Mouse (Mus musculus) kidney, postnatal 0 days (tissue): ENCODE measurements around the gene Tmem218. TPM values are rescaled to one million over a fixed set of nuclear protein-coding genes. Genes with fewer than 3 reads are reported as not detected.

Source experiments
- ATAC-seq: fragments of 200-750 bp; cut with Nextera tagmentation; replicated peaks from 2 replicates; pipeline ENCODE4 v1.8.0; 2017; ENCODE audit warnings: low read depth, moderate number of reproducible peaks, moderate TSS enrichment, moderate library complexity; ENCODE audit not compliant: low FRiP score
- DNase-seq: peaks from one replicate; pipeline ENCODE4 v3.0.0-alpha.2; 2016; ENCODE audit warnings: low spot score
- H3K27ac ChIP-seq: fragments of 300-500 bp; sonication (generic); 2 replicates; pipeline ENCODE4 v1.5.1; 2014; ENCODE audit warnings: mild to moderate bottlenecking
- H3K27me3 ChIP-seq: fragments of 300-500 bp; sonication (generic); 2 replicates; pipeline ENCODE4 v1.6.1; 2014; ENCODE audit warnings: low read length, mixed read lengths; ENCODE audit not compliant: insufficient read depth
- H3K36me3 ChIP-seq: fragments of 300-500 bp; sonication (generic); 2 replicates; pipeline ENCODE4 v1.6.1; 2014; ENCODE audit warnings: low read length, mixed read lengths; ENCODE audit not compliant: insufficient read depth
- H3K4me1 ChIP-seq: fragments of 300-500 bp; sonication (generic); replicated peaks from 2 replicates; pipeline ENCODE4 v1.6.1; 2014; ENCODE audit warnings: antibody characterized with exemption, low read length, mixed read lengths; ENCODE audit not compliant: insufficient read depth
- H3K4me2 ChIP-seq: fragments of 300-500 bp; sonication (generic); 2 replicates; pipeline ENCODE4 v1.6.1; 2014; ENCODE audit warnings: mild to moderate bottlenecking, low read length, moderate library complexity, mixed read lengths
- H3K4me3 ChIP-seq: fragments of 300-500 bp; sonication (generic); replicated peaks from 2 replicates; pipeline ENCODE4 v1.5.1; 2014; ENCODE audit warnings: low read depth, low read length
- H3K9ac ChIP-seq: fragments of 300-500 bp; sonication (generic); 2 replicates; pipeline ENCODE4 v1.6.1; 2014; ENCODE audit warnings: low read depth, low read length
- H3K9me3 ChIP-seq: fragments of 300-500 bp; sonication (generic); replicated peaks from 2 replicates; pipeline ENCODE4 v1.6.1; 2016; ENCODE audit warnings: low read length, inconsistent platforms, mixed read lengths
- CTCF ChIP-seq: IDR thresholded peaks from 2 replicates; pipeline ENCODE4 v1.5.1; 2016; ENCODE audit warnings: antibody characterized with exemption, low read depth, mild to moderate bottlenecking, moderate library complexity
- WGBS: fragments of 180-500 bp; shearing (Covaris S2); extraction: QIAGEN DNeasy Blood & Tissue Kit; methylation state at CpG from one replicate; pipeline ENCODE4 v1.1.7; 2014; 5-methylcytosine and 5-hydroxymethylcytosine counted together
- polyA plus RNA-seq: library from polyadenylated mRNA; unstranded; fragments of >200 nt; fragmentation: Nextera tagmentation; extraction: Ambion mirVana; gene quantifications from 2 replicates; pipeline ENCODE4 v1.2.1, GENCODE M21; 2015

Tmem218 gene
- polyA plus RNA-seq, 1 experiment from 2014 or later = 15.5 TPM

GRCm38 (mm10) chr9:37178911-37179310 lies 29.1 kb upstream of the Tmem218 start:
- no peak overlapping the region for H3K4me2 ChIP-seq
- H3K9me3 ChIP-seq = no peaks in the 10 kb centered on the region
- no peaks in the 10 kb centered on the region for H3K36me3 ChIP-seq
- H3K27me3 ChIP-seq = no peaks in the 10 kb centered on the region
- 47% methylated on average over 4 of the region's 4 CpGs for WGBS
- DNase-seq (no peak), ATAC-seq (no peak)
- no peak for TF ChIP-seq CTCF
- no peaks in the 10 kb centered on the region for H3K4me1 ChIP-seq
- no peak overlapping the region for H3K4me3 ChIP-seq
- H3K27ac ChIP-seq = no peak overlapping the region
- no peak overlapping the region for H3K9ac ChIP-seq

GRCm38 (mm10) chr9:37179596-37179995 lies 28.4 kb upstream of the Tmem218 start:
- H3K36me3 ChIP-seq = no peaks in the 10 kb centered on the region
- no peak for TF ChIP-seq CTCF
- no peaks in the 10 kb centered on the region for H3K9me3 ChIP-seq
- DNase-seq (no peak), ATAC-seq (no peak)
- H3K4me3 ChIP-seq = no peak overlapping the region
- WGBS = 81% methylated on average over 4 of the region's 4 CpGs
- H3K4me1 ChIP-seq = no peaks in the 10 kb centered on the region
- no peak overlapping the region for H3K4me2 ChIP-seq
- no peak overlapping the region for H3K9ac ChIP-seq
- H3K27me3 ChIP-seq = no peaks in the 10 kb centered on the region
- H3K27ac ChIP-seq = no peak overlapping the region

GRCm38 (mm10) chr9:37181596-37181995 lies 26.4 kb upstream of the Tmem218 start:
- WGBS = 84% methylated on average over 5 of the region's 5 CpGs
- DNase-seq (no peak), ATAC-seq (no peak)
- H3K27ac ChIP-seq = no peak overlapping the region
- H3K27me3 ChIP-seq = no peaks in the 10 kb centered on the region
- no peak overlapping the region for H3K4me2 ChIP-seq
- H3K9ac ChIP-seq = no peak overlapping the region
- no peak overlapping the region for H3K4me3 ChIP-seq
- H3K9me3 ChIP-seq = no peaks in the 10 kb centered on the region
- TF ChIP-seq CTCF = no peak
- no peaks in the 10 kb centered on the region for H3K4me1 ChIP-seq
- no peaks in the 10 kb centered on the region for H3K36me3 ChIP-seq

DNA sequence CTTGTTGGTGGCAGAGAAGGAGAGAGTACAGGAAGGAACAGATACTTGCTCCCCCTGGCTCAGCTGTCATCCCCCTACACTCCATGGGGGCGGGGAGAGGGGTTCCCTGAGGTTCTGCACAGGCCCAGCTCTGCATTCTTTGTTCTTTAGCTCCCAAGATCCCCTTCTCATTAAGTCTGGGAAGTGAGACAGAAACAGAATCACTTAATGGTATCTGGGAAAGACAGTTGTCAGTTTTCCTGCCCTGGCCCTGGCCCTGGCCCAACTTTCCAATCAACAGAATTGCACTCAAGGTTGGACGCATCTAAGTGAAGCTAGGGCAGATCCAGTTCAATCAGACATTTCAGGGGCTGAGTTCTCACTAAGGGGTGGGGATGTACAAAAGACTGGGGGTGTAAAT lies 24.8 kb upstream of the Tmem218 start:
- DNase-seq (no peak), ATAC-seq (no peak)
- Histone ChIP-seq H3K4me3 (no peak overlapping the region), H3K27ac (no peak overlapping the region), H3K4me1 (no peaks in the 10 kb centered on the region), H3K4me2 (no peak overlapping the region), H3K36me3 (no peaks in the 10 kb centered on the region), H3K9me3 (no peaks in the 10 kb centered on the region), H3K27me3 (no peaks in the 10 kb centered on the region), H3K9ac (no peak overlapping the region)
- TF ChIP-seq CTCF = no peak
- 82% methylated on average over 2 of the region's 2 CpGs for WGBS

DNA sequence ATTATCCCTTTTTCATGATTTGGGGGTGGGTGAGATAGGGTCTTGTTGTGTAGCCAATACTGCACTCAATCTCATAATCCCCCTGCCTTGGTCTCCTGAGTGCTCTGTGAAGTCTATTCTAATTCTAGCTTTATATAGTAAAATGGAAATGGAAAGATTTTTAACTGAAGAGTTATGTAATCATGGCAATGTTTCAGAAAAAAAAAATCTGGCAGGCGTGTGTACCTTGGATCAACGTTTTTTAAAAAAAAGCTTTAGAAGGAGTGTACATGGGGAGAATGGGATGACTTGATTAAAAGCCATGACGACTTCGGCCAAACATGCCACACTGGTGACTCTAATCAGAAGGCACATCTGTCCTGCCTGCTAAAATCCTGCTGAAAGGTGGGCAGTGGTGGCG lies 20.6 kb upstream of the Tmem218 start:
- H3K4me3 ChIP-seq = no peak overlapping the region
- no peak overlapping the region for H3K9ac ChIP-seq
- H3K4me1 ChIP-seq = no peaks in the 10 kb centered on the region
- no peaks in the 10 kb centered on the region for H3K27me3 ChIP-seq
- WGBS = 86% methylated on average over 5 of the region's 5 CpGs
- H3K9me3 ChIP-seq = no peaks in the 10 kb centered on the region
- no peak for ATAC-seq
- no peak for DNase-seq
- H3K27ac ChIP-seq = no peak overlapping the region
- H3K4me2 ChIP-seq = no peak overlapping the region
- H3K36me3 ChIP-seq = no peaks in the 10 kb centered on the region
- TF ChIP-seq CTCF = no peak

DNA sequence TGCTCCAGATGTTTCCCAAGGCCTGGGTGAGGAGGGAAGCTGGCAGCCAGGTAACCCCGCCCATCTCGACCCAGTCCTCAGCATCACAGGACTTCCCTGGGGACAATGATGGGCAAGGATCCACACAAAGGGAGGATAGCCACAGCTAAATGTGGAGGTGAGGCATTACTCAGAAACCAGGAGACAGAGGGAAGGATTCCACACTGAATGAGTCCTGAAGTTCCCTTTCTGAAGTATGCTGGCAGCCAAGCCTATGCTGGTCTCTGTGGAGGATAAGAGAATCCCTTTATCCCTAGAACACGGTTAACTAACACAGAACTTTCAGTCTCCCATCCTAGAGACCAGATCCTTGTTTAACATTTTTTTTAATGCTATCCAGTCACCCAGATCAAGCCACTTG lies 20.0 kb upstream of the Tmem218 start:
- no peak for TF ChIP-seq CTCF
- no peak overlapping the region for H3K4me2 ChIP-seq
- no peaks in the 10 kb centered on the region for H3K27me3 ChIP-seq
- WGBS = 84% methylated on average over 3 of the region's 3 CpGs
- H3K9me3 ChIP-seq = no peaks in the 10 kb centered on the region
- no peaks in the 10 kb centered on the region for H3K4me1 ChIP-seq
- no peak overlapping the region for H3K4me3 ChIP-seq
- H3K9ac ChIP-seq = no peak overlapping the region
- H3K36me3 ChIP-seq = no peaks in the 10 kb centered on the region
- no peak overlapping the region for H3K27ac ChIP-seq
- ATAC-seq = no peak
- DNase-seq = no peak

- no peaks in the 10 kb centered on the region for H3K9me3 ChIP-seq
- no peaks in the 10 kb centered on the region for H3K27me3 ChIP-seq
- H3K4me2 ChIP-seq = no peak overlapping the region
- H3K4me3 ChIP-seq = no peak overlapping the region
- ATAC-seq (no peak), DNase-seq (no peak)
- TF ChIP-seq CTCF = peak; percentile 23; the same call in 1 of the 2 replicates
- H3K36me3 ChIP-seq = no peaks in the 10 kb centered on the region
- H3K27ac ChIP-seq = no peak overlapping the region
- H3K9ac ChIP-seq = no peak overlapping the region
- no peaks in the 10 kb centered on the region for H3K4me1 ChIP-seq
- 68% methylated on average over 4 of the region's 4 CpGs for WGBS
Measured at GRCm38 (mm10) chr9:37197067-37197466, 11.0 kb upstream of the Tmem218 start.
